Mouse (Mus musculus) testis, adult 2 months (tissue): Measurements from ENCODE around the gene Adgrg3. TPM values are rescaled to one million over a fixed set of nuclear protein-coding genes. Genes with fewer than 3 reads are reported as not detected.

Source experiments
- H3K27ac ChIP-seq: fragments of 200-500 bp; 2 replicates; pipeline ENCODE4 v1.5.1; 2012; ENCODE audit warnings: low read depth, low read length; ENCODE audit not compliant: control insufficient read depth, insufficient read depth
- H3K27me3 ChIP-seq: fragments of 200-500 bp; 2 replicates; pipeline ENCODE4 v1.6.1; 2012; ENCODE audit warnings: mild to moderate bottlenecking, low read length, moderate library complexity; ENCODE audit not compliant: control insufficient read depth, insufficient read depth
- H3K36me3 ChIP-seq: fragments of 200-500 bp; 2 replicates; pipeline ENCODE4 v1.6.1; 2012; ENCODE audit warnings: mild to moderate bottlenecking, low read length; ENCODE audit not compliant: control insufficient read depth, insufficient read depth
- H3K4me1 ChIP-seq: fragments of 200-500 bp; 2 replicates; pipeline ENCODE4 v1.6.1; 2012; ENCODE audit warnings: low read length; ENCODE audit not compliant: control insufficient read depth, insufficient read depth
- H3K4me3 ChIP-seq: fragments of 200-500 bp; 2 replicates; pipeline ENCODE4 v1.5.1; 2012; ENCODE audit warnings: low read depth, mild to moderate bottlenecking, low read length, moderate library complexity, mixed read lengths; ENCODE audit not compliant: control insufficient read depth
- CTCF ChIP-seq: fragments of 200-500 bp; IDR thresholded peaks from 2 replicates; pipeline ENCODE4 v1.5.1; 2012; ENCODE audit warnings: low read depth, mild to moderate bottlenecking, inconsistent platforms, low read length, moderate library complexity; ENCODE audit not compliant: control insufficient read depth, insufficient read depth, insufficient replicate concordance
- POLR2A ChIP-seq: fragments of 200-500 bp; IDR thresholded peaks from 2 replicates; pipeline ENCODE4 v1.6.1; 2012; ENCODE audit warnings: low read depth, mild to moderate bottlenecking, inconsistent platforms, low read length, moderate library complexity; ENCODE audit not compliant: control insufficient read depth
- polyA plus RNA-seq: library from polyadenylated mRNA; depleted of rRNA; stranded (reverse); fragments of >200 nt; gene quantifications from 2 replicates; pipeline ENCODE4 v1.2.3, GENCODE M21; 2012

The Adgrg3 gene
- polyA plus RNA-seq, 1 experiment, result 0.31 TPM

- Histone ChIP-seq H3K27me3 (no peaks in the 10 kb centered on the region), H3K4me3 (no peak overlapping the region), H3K36me3 (no peaks in the 10 kb centered on the region), H3K4me1 (peaks cover 13% of the 10 kb centered on the region), H3K27ac (no peak overlapping the region)
- no peak for TF ChIP-seq POLR2A
- no peak for TF ChIP-seq CTCF
Observed at GRCm38 (mm10) chr8:94988619-94989018, 28.9 kb upstream of the Adgrg3 start.

DNA sequence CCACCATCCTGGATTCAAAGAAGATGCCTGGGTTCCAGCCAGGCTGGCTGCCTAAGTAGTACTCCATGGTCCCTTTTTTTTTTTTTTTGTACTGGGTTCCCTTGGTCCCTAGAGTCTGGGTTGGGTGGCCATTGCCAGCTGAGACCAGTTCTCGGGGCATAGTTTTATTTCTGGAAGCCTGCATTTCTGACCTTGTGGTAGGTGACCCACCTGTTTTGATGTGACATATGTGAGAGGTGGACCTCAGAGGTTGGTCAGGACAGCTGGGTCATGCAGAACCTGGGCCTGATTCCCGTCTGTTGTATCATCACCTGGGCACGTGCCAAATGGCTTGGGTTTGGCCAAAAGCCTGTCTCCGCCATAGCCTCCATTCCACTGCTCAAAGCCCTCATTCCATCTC, 27.8 kb upstream of the Adgrg3 start:
- no peaks in the 10 kb centered on the region for H3K27me3 ChIP-seq
- H3K4me1 ChIP-seq, result peaks cover 6% of the 10 kb centered on the region; the same call in 1 of the 2 replicates
- no peak overlapping the region for H3K4me3 ChIP-seq
- TF ChIP-seq CTCF, result no peak
- no peak for TF ChIP-seq POLR2A
- H3K36me3 ChIP-seq, result no peaks in the 10 kb centered on the region
- H3K27ac ChIP-seq, result no peak overlapping the region

GRCm38 (mm10) chr8:94990598-94991453, 26.7 kb upstream of the Adgrg3 start:
- Histone ChIP-seq H3K4me1 (peaks cover 6% of the 10 kb centered on the region; the same call in 1 of the 2 replicates), H3K27ac (no peak overlapping the region)
- TF ChIP-seq CTCF (no peak), POLR2A (no peak)

DNA sequence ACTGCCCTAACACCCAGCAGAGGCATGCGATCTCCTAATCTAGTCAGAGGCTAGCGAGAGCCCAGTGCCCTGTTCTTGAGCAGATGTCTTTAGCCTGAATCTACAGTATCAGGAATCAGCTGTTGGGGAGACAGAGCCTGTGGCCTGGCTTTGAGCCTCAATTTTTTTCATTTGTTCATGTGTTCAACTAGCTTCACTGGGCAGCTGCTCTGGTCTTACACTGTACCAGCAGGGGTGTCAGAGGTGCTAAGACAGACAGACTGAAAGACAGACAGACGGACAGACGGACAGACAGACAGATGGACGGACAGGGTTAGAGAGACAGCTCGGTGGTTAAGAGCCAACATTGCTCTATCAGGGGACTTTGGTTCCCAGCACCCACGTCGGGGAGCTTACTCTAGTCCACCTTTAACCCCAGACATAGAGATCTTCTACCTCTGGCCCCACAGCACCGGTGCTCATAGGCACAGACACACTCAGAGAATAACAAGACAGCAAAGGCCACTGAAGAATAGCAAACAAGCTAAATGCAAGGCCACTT, 26.0 kb upstream of the Adgrg3 start:
- Histone ChIP-seq H3K4me1 (peaks cover 9% of the 10 kb centered on the region; the same call in 1 of the 2 replicates), H3K36me3 (no peaks in the 10 kb centered on the region), H3K27ac (no peak overlapping the region), H3K4me3 (no peak overlapping the region), H3K27me3 (no peaks in the 10 kb centered on the region)
- TF ChIP-seq CTCF, result no peak
- no peak for TF ChIP-seq POLR2A

More at GRCm38 (mm10) chr8:94990598-94991453, 26.7 kb upstream of the Adgrg3 start:
- no peak overlapping the region for H3K4me3 ChIP-seq
- H3K27me3 ChIP-seq, result no peaks in the 10 kb centered on the region
- H3K36me3 ChIP-seq, result no peaks in the 10 kb centered on the region

GRCm38 (mm10) chr8:94992010-94992409, 25.5 kb upstream of the Adgrg3 start:
- no peak for TF ChIP-seq CTCF
- no peak for TF ChIP-seq POLR2A
- Histone ChIP-seq H3K27me3 (no peaks in the 10 kb centered on the region), H3K4me1 (peaks cover 9% of the 10 kb centered on the region; the same call in 1 of the 2 replicates), H3K4me3 (no peak overlapping the region), H3K36me3 (no peaks in the 10 kb centered on the region), H3K27ac (no peak overlapping the region)

DNA sequence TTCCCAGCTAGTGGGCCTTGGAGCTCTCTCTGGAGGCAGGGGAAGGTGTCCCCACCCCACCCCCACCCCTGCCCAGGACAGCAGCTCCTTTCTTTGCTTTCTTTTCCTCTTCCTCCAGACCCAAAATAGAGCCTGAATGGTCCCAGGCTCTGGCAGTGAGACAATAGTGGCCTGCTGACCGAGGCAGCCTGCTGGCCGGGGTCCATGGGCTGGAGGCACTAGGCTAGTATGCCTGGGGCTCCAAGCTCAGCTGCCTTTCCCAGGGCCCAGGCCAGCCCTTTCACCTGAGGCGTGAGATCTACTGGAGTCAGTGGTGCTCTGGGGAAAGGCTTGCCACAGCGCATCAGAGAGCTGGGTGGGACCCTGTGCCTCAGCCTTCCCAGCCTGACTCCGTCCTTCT, 25.0 kb upstream of the Adgrg3 start:
- no peak overlapping the region for H3K4me3 ChIP-seq
- no peaks in the 10 kb centered on the region for H3K36me3 ChIP-seq
- no peaks in the 10 kb centered on the region for H3K27me3 ChIP-seq
- H3K4me1 ChIP-seq, result peaks cover 9% of the 10 kb centered on the region; the same call in 1 of the 2 replicates
- TF ChIP-seq CTCF (no peak), POLR2A (no peak)
- H3K27ac ChIP-seq, result no peak overlapping the region

GRCm38 (mm10) chr8:94992996-94993724, 24.3 kb upstream of the Adgrg3 start:
- Histone ChIP-seq H3K27ac (no peak overlapping the region), H3K27me3 (no peaks in the 10 kb centered on the region), H3K36me3 (no peaks in the 10 kb centered on the region), H3K4me1 (peaks cover 9% of the 10 kb centered on the region; the same call in 1 of the 2 replicates), H3K4me3 (no peak overlapping the region)
- no peak for TF ChIP-seq POLR2A
- no peak for TF ChIP-seq CTCF
